In genomic region chr10:111702435-111702834, GRCm38 (mm10) we compare ENCODE assay signal across 21 mouse cellular contexts.
DNase-seq lines count a peak whose midpoint lies in the region; ATAC-seq and TF ChIP-seq lines count a peak whose summit lies in the region.
"Had no signal": no experiment of that assay in that cellular context is flagged by ENCODE, and none has a peak within 500 bp of the region (broad histone marks: within the 10 kb centered on the region; RNA-seq: fewer than 3 reads in every experiment).

No protein-coding gene starts in this region.

- no peak for TF ChIP-seq POLR2A in liver, adult 2 months (IDR thresholded peaks at IDR 0.05; ENCODE audit: extremely low read depth, insufficient read depth, low read length)

- no peak for TF ChIP-seq CTCF in liver, adult 2 months (IDR thresholded peaks at IDR 0.05; ENCODE audit: low read depth, low read length)
- no peak for TF ChIP-seq CTCF in liver, postnatal 0 days (IDR thresholded peaks at IDR 0.05; ENCODE audit: low read depth)

- no peaks in the 10 kb centered on the region for H3K27me3 ChIP-seq in liver, adult 2 months (ENCODE audit: control insufficient read depth, insufficient read depth, low read length)
- no peaks in the 10 kb centered on the region for H3K27me3 ChIP-seq in liver, postnatal 0 days (ENCODE audit: insufficient read depth, low read length)
- H3K27me3 ChIP-seq in liver, embryonic 11.5 days (replicated peaks; ENCODE audit: control insufficient read depth, insufficient read depth, low read length): no peaks in the 10 kb centered on the region; the same call in 1 of the 2 replicates
- H3K27me3 ChIP-seq: CH12.LX, Patski had no signal

- peak; percentile 82 for ATAC-seq in liver, postnatal 0 days
- no peak for ATAC-seq in liver, embryonic 11.5 days (replicated peaks; ENCODE audit: low FRiP score)
- ATAC-seq: activated CD4-positive, CD25-positive, alpha-beta regulatory T cell, adult 4 months; CD4-positive, CD25-positive, alpha-beta regulatory T cell, adult 4 months; Patski had no signal

- DNase-seq in heart, adult 11 months: peak; percentile 36
- DNase-seq in heart, adult 8-10 months (ENCODE audit: low spot score): no peak
- DNase-seq in liver, adult 2 months (ENCODE audit: extremely low read depth, low read depth, low spot score): peak; percentile 100
- DNase-seq in liver: no peak
- peak; percentile 25 for DNase-seq in liver, postnatal 0 days
- no peak for DNase-seq in liver, embryonic 11.5 days (ENCODE audit: low spot score)
- DNase-seq: adrenal gland, adult 2 months; adrenal gland, adult 8-10 months; adrenal gland, postnatal 10 days; adrenal gland, postnatal 14 days; adrenal gland, postnatal 25 days; adrenal gland, postnatal 36 days; B cell, adult 2 months; cerebellum, adult 11 months; cerebellum, adult 11-12 months; cerebellum, adult 18-20 months had no signal

- no peaks in the 10 kb centered on the region for H3K36me3 ChIP-seq in liver, adult 2 months (ENCODE audit: control insufficient read depth, insufficient read depth, low read length)
- H3K36me3 ChIP-seq in liver, postnatal 0 days (replicated peaks; ENCODE audit: insufficient read depth, low read length): no peaks in the 10 kb centered on the region
- no peaks in the 10 kb centered on the region for H3K36me3 ChIP-seq in liver, embryonic 11.5 days (ENCODE audit: control insufficient read depth, insufficient read depth, low read length)
- H3K36me3 ChIP-seq: G1E had no signal

- H3K4me3 ChIP-seq in liver, adult 2 months (ENCODE audit: insufficient read depth, low read depth, low read length): no peak overlapping the region
- H3K4me3 ChIP-seq in liver, postnatal 0 days (ENCODE audit: low read depth, low read length): no peak overlapping the region
- H3K4me3 ChIP-seq in liver, embryonic 11.5 days (ENCODE audit: low read depth, low read length): no peak overlapping the region

- H3K4me2 ChIP-seq in liver, postnatal 0 days (ENCODE audit: low read depth, low read length): no peak overlapping the region
- no peak overlapping the region for H3K4me2 ChIP-seq in liver, embryonic 11.5 days

- 0 out of 2 replicates have a peak, but pooled peaks have one; percentile 25 for TF ChIP-seq EP300 in liver, postnatal 0 days (IDR thresholded peaks at IDR 0.05; ENCODE audit: low read depth)

- WGBS in liver, adult 2 months: 26% methylated on average over 6 of the region's 6 CpGs
- WGBS in liver, postnatal 0 days (ENCODE audit: insufficient replicate concordance): 77% methylated on average over 6 of the region's 6 CpGs
- WGBS in liver, embryonic 11.5 days: 88% methylated on average over 6 of the region's 6 CpGs

- 0 out of 2 replicates have a peak, but pooled peaks cover 5% of the 10 kb centered on the region for H3K9me3 ChIP-seq in liver, postnatal 0 days (ENCODE audit: low read length)
- H3K9me3 ChIP-seq in liver, embryonic 11.5 days (ENCODE audit: control insufficient read depth, low read length): no peaks in the 10 kb centered on the region

- H3K9ac ChIP-seq in liver, adult 2 months (ENCODE audit: low read depth, low read length): no peak overlapping the region
- H3K9ac ChIP-seq in liver, postnatal 0 days (replicated peaks): no peak overlapping the region
- H3K9ac ChIP-seq in liver, embryonic 11.5 days (ENCODE audit: low read depth, low read length): no peak overlapping the region

- H3K4me1 ChIP-seq in liver, adult 2 months (ENCODE audit: control insufficient read depth, insufficient read depth, low read length): peaks cover 5% of the 10 kb centered on the region; the same call in 1 of the 2 replicates
- H3K4me1 ChIP-seq in liver, postnatal 0 days (ENCODE audit: insufficient read depth): no peaks in the 10 kb centered on the region
- no peaks in the 10 kb centered on the region for H3K4me1 ChIP-seq in liver, embryonic 11.5 days (replicated peaks; ENCODE audit: control insufficient read depth, insufficient read depth, low read length)

- no peaks in the 10 kb centered on the region for H3K79me2 ChIP-seq in liver, adult 2 months (ENCODE audit: control insufficient read depth, insufficient read depth, low read length)

- H3K27ac ChIP-seq in liver, adult 2 months (replicated peaks; ENCODE audit: insufficient read depth, low read depth, low read length): peak overlapping the region; percentile 95
- H3K27ac ChIP-seq in liver, postnatal 0 days (ENCODE audit: low read depth): 0 out of 2 replicates have a peak overlapping the region, but pooled peaks have one; percentile 24
- no peak overlapping the region for H3K27ac ChIP-seq in liver, embryonic 11.5 days (ENCODE audit: low read depth, low read length)

Comparison
In these comparisons a context has a peak if more than half of its experiments do, and no peak if none do; other contexts are left out.
1. DNase-seq: peak in heart, adult 11 months (single experiment), liver, adult 2 months (single experiment) and liver, postnatal 0 days (single experiment); none in heart, adult 8-10 months (single experiment), liver (single experiment) and liver, embryonic 11.5 days (single experiment).